Mouse (Mus musculus): ENCODE results near the gene Fen1.

DNA sequence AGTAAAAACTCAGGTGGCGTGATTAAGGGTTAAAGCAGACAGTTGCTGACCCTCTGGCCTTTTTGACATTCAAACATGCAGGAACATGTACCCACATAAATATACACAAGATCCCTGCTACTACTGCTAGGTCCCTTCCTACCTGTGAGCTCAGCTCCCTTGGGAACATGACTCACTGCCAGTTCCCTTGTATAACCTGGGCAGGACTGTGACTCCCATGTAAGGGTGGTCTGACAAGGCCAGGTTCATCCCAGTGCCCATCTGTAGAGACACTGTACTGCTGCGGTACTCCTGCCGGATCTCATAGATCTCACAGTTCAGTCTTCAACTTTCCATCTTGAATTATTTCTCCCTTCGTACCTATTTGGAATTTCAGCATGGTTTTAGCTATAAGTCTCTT lies 6.8 kb downstream of the Fen1 start:
- no peak for TF ChIP-seq CTCF (IDR thresholded peaks at IDR 0.05)
- TF ChIP-seq EP300 (IDR thresholded peaks at IDR 0.05): no peak
